Mouse (Mus musculus) heart, postnatal 0 days (tissue): ENCODE data around the gene Ccdc22.

Experiments
- CTCF ChIP-seq: IDR thresholded peaks from 2 replicates; pipeline ENCODE4 v1.5.1; 2016; ENCODE audit warnings: antibody characterized with exemption, control low read depth, low read depth
- EP300 ChIP-seq: IDR thresholded peaks from 2 replicates; pipeline ENCODE4 v1.6.1; 2016; ENCODE audit warnings: antibody characterized with exemption, low read depth

DNA sequence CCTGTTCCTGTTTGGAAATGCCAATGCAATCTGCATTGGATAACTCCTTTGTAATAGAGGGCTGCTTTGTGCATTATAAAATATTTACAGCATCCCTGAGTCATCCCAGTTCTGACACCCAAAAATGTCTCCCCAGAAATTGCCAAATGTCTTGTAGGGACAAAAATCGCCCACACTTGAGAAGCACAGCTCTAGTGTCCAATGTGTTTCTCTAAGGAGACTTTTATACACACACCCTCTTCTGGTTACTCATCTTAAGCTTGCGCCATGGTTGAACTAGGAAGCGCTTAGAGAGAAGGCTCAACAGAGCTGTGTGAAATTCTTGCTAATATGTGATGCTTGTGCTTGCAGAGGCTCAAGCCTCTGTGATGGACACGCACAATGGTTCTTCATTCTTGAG lies 51.8 kb downstream of the Ccdc22 start:
- no peak for TF ChIP-seq CTCF
- TF ChIP-seq EP300, result no peak
